Mouse (Mus musculus): ENCODE results near the gene Slc39a8.

The Slc39a8 gene

GRCm38 (mm10) chr3:135825016-135825753 lies at the start of gene Slc39a8:
Gene Slc39a8, plus strand, starts transcription at chr3:135825279.
- DNase-seq (ENCODE audit: low read depth) = no peak

GRCm38 (mm10) chr3:135785065-135785464 lies 40.0 kb upstream of the Slc39a8 start:
- no peak for DNase-seq (ENCODE audit: low read depth)

- no peak for DNase-seq (ENCODE audit: low read depth)
Measured at GRCm38 (mm10) chr3:135796117-135796516, 29.0 kb upstream of the Slc39a8 start.

- no peak for DNase-seq (ENCODE audit: low read depth)
Measured at GRCm38 (mm10) chr3:135798241-135798640, 26.8 kb upstream of the Slc39a8 start.

- no peak for DNase-seq (ENCODE audit: low read depth)
Measured at GRCm38 (mm10) chr3:135798665-135799064, 26.4 kb upstream of the Slc39a8 start.

- DNase-seq (ENCODE audit: low read depth) = no peak
Measured at GRCm38 (mm10) chr3:135814665-135815064, 10.4 kb upstream of the Slc39a8 start.

GRCm38 (mm10) chr3:135815973-135816727 lies 8.9 kb upstream of the Slc39a8 start:
- DNase-seq (ENCODE audit: low read depth) = no peak

GRCm38 (mm10) chr3:135817124-135817523 lies 8.0 kb upstream of the Slc39a8 start:
- DNase-seq (ENCODE audit: low read depth) = no peak

- DNase-seq (ENCODE audit: low read depth) = no peak
Measured at GRCm38 (mm10) chr3:135824436-135824835, 643 bp upstream of the Slc39a8 start.

- DNase-seq (ENCODE audit: low read depth) = no peak
Measured at GRCm38 (mm10) chr3:135825754-135826683, 940 bp downstream of the Slc39a8 start.

- no peak for DNase-seq (ENCODE audit: low read depth)
Measured at GRCm38 (mm10) chr3:135826684-135827249, 1.7 kb downstream of the Slc39a8 start.

GRCm38 (mm10) chr3:135828000-135828399 lies 2.9 kb downstream of the Slc39a8 start:
- DNase-seq (ENCODE audit: low read depth) = no peak

GRCm38 (mm10) chr3:135832496-135832895 lies 7.4 kb downstream of the Slc39a8 start:
- DNase-seq (ENCODE audit: low read depth) = no peak

- no peak for DNase-seq (ENCODE audit: low read depth)
Measured at GRCm38 (mm10) chr3:135832907-135833306, 7.8 kb downstream of the Slc39a8 start.

GRCm38 (mm10) chr3:135834988-135835387 lies 9.9 kb downstream of the Slc39a8 start:
- no peak for DNase-seq (ENCODE audit: low read depth)

GRCm38 (mm10) chr3:135839535-135839934 lies 14.5 kb downstream of the Slc39a8 start:
- DNase-seq (ENCODE audit: low read depth) = no peak

- DNase-seq (ENCODE audit: low read depth) = no peak
Measured at GRCm38 (mm10) chr3:135840185-135840584, 15.1 kb downstream of the Slc39a8 start.

- no peak for DNase-seq (ENCODE audit: low read depth)
Measured at GRCm38 (mm10) chr3:135841716-135842511, 16.8 kb downstream of the Slc39a8 start.

- no peak for DNase-seq (ENCODE audit: low read depth)
Measured at GRCm38 (mm10) chr3:135843181-135843580, 18.1 kb downstream of the Slc39a8 start.

- DNase-seq (ENCODE audit: low read depth) = no peak
Measured at GRCm38 (mm10) chr3:135843707-135844106, 18.6 kb downstream of the Slc39a8 start.

- DNase-seq (ENCODE audit: low read depth) = no peak
Measured at GRCm38 (mm10) chr3:135844835-135845234, 19.8 kb downstream of the Slc39a8 start.

Data from 416B (cell line).